Mouse (Mus musculus) cerebellum, adult 2 months (tissue): ENCODE measurements around the gene Ccdc87. TPM values are rescaled to one million over a fixed set of nuclear protein-coding genes. Genes with fewer than 3 reads are reported as not detected.

ENCODE experiments used
- DNase-seq, 2 experiments: peaks; one replicate each; pipeline ENCODE4 v3.0.0; 2021
- H3K27ac ChIP-seq: fragments of 200-500 bp; 2 replicates; pipeline ENCODE4 v1.5.1; 2012; ENCODE audit warnings: low read length, control low read depth, inconsistent platforms; ENCODE audit not compliant: insufficient read depth
- H3K27me3 ChIP-seq: fragments of 200-500 bp; 2 replicates; pipeline ENCODE4 v1.6.1; 2012; ENCODE audit warnings: inconsistent platforms, mild to moderate bottlenecking, low read length, moderate library complexity; ENCODE audit not compliant: control insufficient read depth, insufficient read depth
- H3K4me1 ChIP-seq: fragments of 200-500 bp; 2 replicates; pipeline ENCODE4 v1.6.1; 2011; ENCODE audit warnings: low read length; ENCODE audit not compliant: control insufficient read depth, insufficient read depth
- H3K4me3 ChIP-seq: fragments of 200-500 bp; replicated peaks from 2 replicates; pipeline ENCODE3; 2011; ENCODE audit warnings: mild to moderate bottlenecking, low read depth, low read length, control low read depth; ENCODE audit not compliant: insufficient read depth
- CTCF ChIP-seq: fragments of 200-500 bp; IDR thresholded peaks from 2 replicates; pipeline ENCODE4 v1.5.1; 2011; ENCODE audit warnings: low read depth, mild to moderate bottlenecking, control low read depth, low read length, moderate library complexity, borderline replicate concordance; ENCODE audit not compliant: insufficient read depth
- POLR2A ChIP-seq: fragments of 200-500 bp; IDR thresholded peaks from 2 replicates; pipeline ENCODE4 v1.6.1; 2011; ENCODE audit warnings: low read length, control low read depth, borderline replicate concordance; ENCODE audit not compliant: insufficient read depth
- whole genome bisulfite sequencing: fragments of 180-500 bp; shearing (Covaris S2); methylation state at CpG from one replicate; pipeline ENCODE4 v1.1.7; 2018; 5-methylcytosine and 5-hydroxymethylcytosine counted together
- polyA plus RNA-seq: library from polyadenylated mRNA; depleted of rRNA; stranded (reverse); fragments of >200 nt; gene quantifications from 2 replicates; pipeline ENCODE4 v1.2.3, GENCODE M21; 2012; rRNA removed

Ccdc87 gene
- polyA plus RNA-seq, 1 experiment, result 0.64 TPM

DNA sequence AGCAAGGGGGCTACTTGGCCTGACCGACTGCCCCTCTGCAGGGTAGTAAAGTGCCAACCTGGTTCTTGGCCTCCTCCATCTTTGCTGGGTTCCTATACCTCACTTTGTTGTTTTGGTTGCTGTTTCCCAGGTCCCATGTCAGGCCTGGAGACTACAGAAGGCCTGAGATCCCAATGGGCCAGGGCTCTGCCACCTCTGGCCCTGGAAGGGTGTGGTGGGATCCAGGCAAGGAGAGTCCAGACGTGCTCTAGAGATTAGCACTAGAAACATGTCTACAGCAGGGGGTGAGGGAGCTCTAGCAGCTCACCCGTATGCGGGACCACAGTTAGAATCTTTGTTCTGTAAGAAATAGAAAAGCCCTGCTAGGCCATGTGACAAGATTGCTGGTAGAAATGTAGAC, 44.8 kb downstream of the Ccdc87 start:
- no peak overlapping the region for H3K4me3 ChIP-seq
- H3K27ac ChIP-seq, result no peak overlapping the region
- DNase-seq, result no peak
- no peaks in the 10 kb centered on the region for H3K27me3 ChIP-seq
- 84% methylated on average over 4 of the region's 4 CpGs for WGBS
- TF ChIP-seq CTCF (no peak), POLR2A (no peak)
- no peaks in the 10 kb centered on the region for H3K4me1 ChIP-seq

DNA sequence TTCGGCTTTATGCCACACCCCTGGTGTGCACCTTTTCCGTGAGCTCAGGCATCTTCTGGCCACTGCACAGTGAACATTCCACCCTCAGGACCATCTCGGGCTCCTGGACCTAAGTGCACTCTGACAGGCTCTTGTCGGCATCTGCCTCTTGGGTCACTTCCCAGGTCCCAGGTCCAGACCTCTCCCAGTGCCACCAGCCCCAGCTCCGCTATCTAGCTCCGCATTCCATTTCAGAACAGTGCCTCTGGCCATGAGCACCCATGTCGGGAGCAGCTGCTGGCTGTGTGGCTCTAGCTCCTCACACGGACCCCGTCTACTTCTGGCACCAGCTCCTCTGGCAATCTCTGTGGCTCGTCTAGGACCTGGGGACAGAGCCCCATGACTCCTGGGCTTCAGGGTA, 50.6 kb downstream of the Ccdc87 start:
- H3K27ac ChIP-seq, result no peak overlapping the region
- no peak for TF ChIP-seq POLR2A
- TF ChIP-seq CTCF, result no peak
- no peaks in the 10 kb centered on the region for H3K27me3 ChIP-seq
- H3K4me3 ChIP-seq, result no peak overlapping the region
- no peaks in the 10 kb centered on the region for H3K4me1 ChIP-seq
- 75% methylated on average over 10 of the region's 10 CpGs for WGBS
- no peak for DNase-seq

DNA sequence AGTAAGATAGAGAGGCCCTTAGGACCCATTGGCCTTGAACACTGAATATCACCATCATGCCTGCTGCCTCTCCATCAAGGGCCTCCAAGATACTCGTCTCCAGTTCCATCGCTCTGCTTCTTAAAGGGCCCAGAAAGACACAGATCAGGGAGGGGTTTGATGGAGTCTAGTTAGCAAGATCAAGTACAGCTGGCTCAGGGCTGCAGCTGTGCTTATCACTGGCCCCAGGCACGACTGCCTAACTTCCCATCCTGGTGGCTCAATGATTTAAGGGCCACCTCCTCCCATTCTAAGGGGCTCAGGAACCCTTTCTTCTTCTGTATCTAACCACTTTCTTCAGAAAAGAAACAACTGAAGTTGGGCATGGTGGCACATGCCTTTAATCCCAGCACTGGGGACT, 52.6 kb downstream of the Ccdc87 start:
- TF ChIP-seq POLR2A (no peak), CTCF (no peak)
- 79% methylated on average over 3 of the region's 3 CpGs for WGBS

More for the DNA sequence above, 52.6 kb downstream of the Ccdc87 start:
- no peak for DNase-seq
- no peak overlapping the region for H3K4me3 ChIP-seq
- H3K27me3 ChIP-seq, result no peaks in the 10 kb centered on the region
- no peak overlapping the region for H3K27ac ChIP-seq
- no peaks in the 10 kb centered on the region for H3K4me1 ChIP-seq

Other genes starting within 250 kb of the Ccdc87 start
- 25.7 and 29.5 TPM in 2 replicates for gene Lrfn4, start 223.7 kb upstream of the Ccdc87 start, polyA plus RNA-seq
- gene Rce1, start 213.7 kb upstream of the Ccdc87 start, polyA plus RNA-seq, result 58.7 and 60.9 TPM in 2 replicates
- gene Gm960, start 140.7 kb upstream of the Ccdc87 start, polyA plus RNA-seq, result 4.6 and 5.4 TPM in 2 replicates
- 132 and 147 TPM in 2 replicates for gene Sptbn2, start 128.2 kb upstream of the Ccdc87 start, polyA plus RNA-seq
- gene Rbm4b, start 82.9 kb upstream of the Ccdc87 start, polyA plus RNA-seq, result 29.8 and 30.5 TPM in 2 replicates
- 77.5 and 86.1 TPM in 2 replicates for gene Rbm4, start 45.5 kb upstream of the Ccdc87 start, polyA plus RNA-seq
- 14.4 and 17.9 TPM in 2 replicates for gene Gm21992, start 27.8 kb upstream of the Ccdc87 start, polyA plus RNA-seq
- gene Rbm14, start 27.7 kb upstream of the Ccdc87 start, polyA plus RNA-seq, result 27.4 and 32.1 TPM in 2 replicates
- 49.5 and 52.7 TPM in 2 replicates for gene Ccs, start within 50 bp of the Ccdc87 start, polyA plus RNA-seq
- 211 and 216 TPM in 2 replicates for gene Ctsf, start 15.8 kb downstream of the Ccdc87 start, polyA plus RNA-seq
- gene Actn3, start 38.5 kb downstream of the Ccdc87 start, polyA plus RNA-seq, result 1.7 and 2.0 TPM in 2 replicates
- 36.2 and 37.0 TPM in 2 replicates for gene Zdhhc24, start 39.3 kb downstream of the Ccdc87 start, polyA plus RNA-seq
- gene Bbs1, start 67.3 kb downstream of the Ccdc87 start, polyA plus RNA-seq, result 17.6 and 19.2 TPM in 2 replicates
- 61.0 and 61.2 TPM in 2 replicates for gene Dpp3, start 88.9 kb downstream of the Ccdc87 start, polyA plus RNA-seq
- 22.5 and 22.6 TPM in 2 replicates for gene Peli3, start 103.8 kb downstream of the Ccdc87 start, polyA plus RNA-seq
- gene Mrpl11, start 122.8 kb downstream of the Ccdc87 start, polyA plus RNA-seq, result 68.5 and 74.2 TPM in 2 replicates
- 2.5 and 2.9 TPM in 2 replicates for gene Npas4, start 150.9 kb downstream of the Ccdc87 start, polyA plus RNA-seq
- gene Slc29a2, start 184.5 kb downstream of the Ccdc87 start, polyA plus RNA-seq, result 23.8 and 24.0 TPM in 2 replicates
- 104 and 108 TPM in 2 replicates for gene B4gat1, start 199.5 kb downstream of the Ccdc87 start, polyA plus RNA-seq
- 5.0 and 5.7 TPM in 2 replicates for gene AC124502.3, start 199.5 kb downstream of the Ccdc87 start, polyA plus RNA-seq
- 17.6 and 20.8 TPM in 2 replicates for gene Brms1, start 202.0 kb downstream of the Ccdc87 start, polyA plus RNA-seq
- gene Rin1, start 211.1 kb downstream of the Ccdc87 start, polyA plus RNA-seq, result 2.8 and 3.7 TPM in 2 replicates
- 4.5 and 4.9 TPM in 2 replicates for gene Cd248, start 228.7 kb downstream of the Ccdc87 start, polyA plus RNA-seq
- gene Tmem151a, start 246.2 kb downstream of the Ccdc87 start, polyA plus RNA-seq, result 84.0 and 102 TPM in 2 replicates
- gene Yif1a, start 249.2 kb downstream of the Ccdc87 start, polyA plus RNA-seq, result 98.4 and 103 TPM in 2 replicates